Mouse (Mus musculus) midbrain, embryonic 13.5 days (tissue): ENCODE results near the gene Ano6. TPM values are rescaled to one million over a fixed set of nuclear protein-coding genes. Genes with fewer than 3 reads are reported as not detected.

Source experiments
- ATAC-seq: fragments of 200-750 bp; cut with Nextera tagmentation; 2 replicates; pipeline ENCODE4 v1.8.0; 2017; ENCODE audit warnings: mild to moderate bottlenecking, moderate TSS enrichment, moderate library complexity
- H3K27ac ChIP-seq: fragments of 300-500 bp; sonication (generic); 2 replicates; pipeline ENCODE4 v1.5.1; 2015; ENCODE audit warnings: inconsistent platforms, mild to moderate bottlenecking, moderate library complexity
- H3K27me3 ChIP-seq: fragments of 300-500 bp; sonication (generic); 2 replicates; pipeline ENCODE4 v1.6.1; 2015; ENCODE audit warnings: mild to moderate bottlenecking, inconsistent platforms
- H3K36me3 ChIP-seq: fragments of 300-500 bp; sonication (generic); 2 replicates; pipeline ENCODE4 v1.6.1; 2015; ENCODE audit warnings: mild to moderate bottlenecking, inconsistent platforms
- H3K4me1 ChIP-seq: fragments of 300-500 bp; sonication (generic); replicated peaks from 2 replicates; pipeline ENCODE4 v1.6.1; 2015; ENCODE audit warnings: inconsistent platforms
- H3K4me2 ChIP-seq: fragments of 300-500 bp; sonication (generic); replicated peaks from 2 replicates; pipeline ENCODE4 v1.6.1; 2015; ENCODE audit warnings: moderate library complexity, mild to moderate bottlenecking, inconsistent platforms
- H3K4me3 ChIP-seq: fragments of 300-500 bp; sonication (generic); replicated peaks from 2 replicates; pipeline ENCODE4 v1.5.1; 2015; ENCODE audit warnings: mild to moderate bottlenecking, inconsistent platforms
- H3K9ac ChIP-seq: fragments of 300-500 bp; sonication (generic); replicated peaks from 2 replicates; pipeline ENCODE4 v1.6.1; 2015; ENCODE audit warnings: mild to moderate bottlenecking, inconsistent platforms
- H3K9me3 ChIP-seq: fragments of 300-500 bp; sonication (generic); 2 replicates; pipeline ENCODE4 v1.6.1; 2016; ENCODE audit warnings: mild to moderate bottlenecking, inconsistent platforms
- WGBS: fragments of 180-500 bp; shearing (Covaris S2); methylation state at CpG from one replicate; pipeline ENCODE4 v1.1.7; 2015; 5-methylcytosine and 5-hydroxymethylcytosine counted together
- polyA plus RNA-seq: library from polyadenylated mRNA; unstranded; fragments of >200 nt; fragmentation: Nextera tagmentation; extraction: Ambion mirVana; gene quantifications from 2 replicates; pipeline ENCODE4 v1.2.1, GENCODE M21; 2015

The Ano6 gene
- polyA plus RNA-seq, 1 experiment from 2014 or later = 26.8 TPM

GRCm38 (mm10) chr15:95838171-95839020, 47.8 kb downstream of the Ano6 start:
- Histone ChIP-seq H3K27me3 (no peaks in the 10 kb centered on the region), H3K27ac (no peak overlapping the region), H3K9ac (no peak overlapping the region), H3K4me3 (no peak overlapping the region), H3K4me1 (0 out of 2 replicates have a peak, but pooled peaks cover 5% of the 10 kb centered on the region), H3K9me3 (no peaks in the 10 kb centered on the region), H3K4me2 (no peak overlapping the region), H3K36me3 (no peaks in the 10 kb centered on the region)
- 75% methylated on average over 11 of the region's 11 CpGs for WGBS
- no peak for ATAC-seq

- no peak overlapping the region for H3K4me3 ChIP-seq
- H3K4me1 ChIP-seq = 0 out of 2 replicates have a peak, but pooled peaks cover 5% of the 10 kb centered on the region
- H3K27me3 ChIP-seq = no peaks in the 10 kb centered on the region
- WGBS = 76% methylated on average over 3 of the region's 3 CpGs
- no peak overlapping the region for H3K4me2 ChIP-seq
- no peak overlapping the region for H3K9ac ChIP-seq
- no peaks in the 10 kb centered on the region for H3K9me3 ChIP-seq
- H3K27ac ChIP-seq = no peak overlapping the region
- H3K36me3 ChIP-seq = no peaks in the 10 kb centered on the region
- ATAC-seq = no peak
These were observed 49.1 kb downstream of the Ano6 start for GRCm38 (mm10) chr15:95839789-95840188.

GRCm38 (mm10) chr15:95843183-95843949, 52.7 kb downstream of the Ano6 start:
- no peak for ATAC-seq
- Histone ChIP-seq H3K9ac (no peak overlapping the region), H3K4me3 (no peak overlapping the region), H3K27ac (no peak overlapping the region), H3K9me3 (no peaks in the 10 kb centered on the region), H3K36me3 (no peaks in the 10 kb centered on the region), H3K27me3 (no peaks in the 10 kb centered on the region), H3K4me1 (no peaks in the 10 kb centered on the region), H3K4me2 (no peak overlapping the region)
- 91% methylated on average over 18 of the region's 18 CpGs for WGBS

- Histone ChIP-seq H3K4me2 (no peak overlapping the region), H3K27me3 (no peaks in the 10 kb centered on the region), H3K9me3 (no peaks in the 10 kb centered on the region), H3K36me3 (no peaks in the 10 kb centered on the region), H3K4me3 (no peak overlapping the region), H3K9ac (no peak overlapping the region), H3K4me1 (no peaks in the 10 kb centered on the region), H3K27ac (no peak overlapping the region)
- no peak for ATAC-seq
- 49% methylated on average over 2 of the region's 2 CpGs for WGBS
These were observed 53.8 kb downstream of the Ano6 start for GRCm38 (mm10) chr15:95844412-95844811.

- Histone ChIP-seq H3K36me3 (no peaks in the 10 kb centered on the region), H3K27me3 (no peaks in the 10 kb centered on the region), H3K4me3 (no peak overlapping the region), H3K4me1 (0 out of 2 replicates have a peak, but pooled peaks cover 4% of the 10 kb centered on the region), H3K9ac (no peak overlapping the region), H3K9me3 (no peaks in the 10 kb centered on the region), H3K4me2 (no peak overlapping the region), H3K27ac (no peak overlapping the region)
- WGBS = 87% methylated on average over 5 of the region's 5 CpGs
- no peak for ATAC-seq
These were observed 55.5 kb downstream of the Ano6 start for GRCm38 (mm10) chr15:95846102-95846501.

GRCm38 (mm10) chr15:95848493-95849064, 57.9 kb downstream of the Ano6 start:
- Histone ChIP-seq H3K4me3 (no peak overlapping the region), H3K36me3 (no peaks in the 10 kb centered on the region), H3K9me3 (no peaks in the 10 kb centered on the region), H3K4me2 (no peak overlapping the region), H3K27ac (no peak overlapping the region), H3K27me3 (no peaks in the 10 kb centered on the region), H3K4me1 (0 out of 2 replicates have a peak, but pooled peaks cover 4% of the 10 kb centered on the region), H3K9ac (no peak overlapping the region)
- WGBS = 72% methylated on average over 6 of the region's 6 CpGs
- no peak for ATAC-seq

- H3K27me3 ChIP-seq = no peaks in the 10 kb centered on the region
- H3K9ac ChIP-seq = no peak overlapping the region
- H3K36me3 ChIP-seq = no peaks in the 10 kb centered on the region
- no peak for ATAC-seq
- no peak overlapping the region for H3K4me2 ChIP-seq
- H3K4me1 ChIP-seq = 0 out of 2 replicates have a peak, but pooled peaks cover 4% of the 10 kb centered on the region
- H3K27ac ChIP-seq = no peak overlapping the region
- H3K4me3 ChIP-seq = no peak overlapping the region
- 74% methylated on average over 18 of the region's 18 CpGs for WGBS
- H3K9me3 ChIP-seq = no peaks in the 10 kb centered on the region
These were observed 59.1 kb downstream of the Ano6 start for GRCm38 (mm10) chr15:95849513-95850411.

GRCm38 (mm10) chr15:95850546-95850945, 59.9 kb downstream of the Ano6 start:
- H3K4me1 ChIP-seq = 0 out of 2 replicates have a peak, but pooled peaks cover 4% of the 10 kb centered on the region
- no peak for ATAC-seq
- no peak overlapping the region for H3K27ac ChIP-seq
- no peak overlapping the region for H3K4me2 ChIP-seq
- no peaks in the 10 kb centered on the region for H3K36me3 ChIP-seq
- WGBS = 92% methylated on average over 5 of the region's 5 CpGs
- no peaks in the 10 kb centered on the region for H3K27me3 ChIP-seq
- no peak overlapping the region for H3K9ac ChIP-seq
- no peak overlapping the region for H3K4me3 ChIP-seq
- no peaks in the 10 kb centered on the region for H3K9me3 ChIP-seq

GRCm38 (mm10) chr15:95855051-95855844, 64.6 kb downstream of the Ano6 start:
- Histone ChIP-seq H3K9me3 (no peaks in the 10 kb centered on the region), H3K9ac (no peak overlapping the region), H3K4me1 (0 out of 2 replicates have a peak, but pooled peaks cover 3% of the 10 kb centered on the region), H3K27me3 (no peaks in the 10 kb centered on the region), H3K36me3 (no peaks in the 10 kb centered on the region), H3K4me2 (no peak overlapping the region), H3K4me3 (no peak overlapping the region), H3K27ac (no peak overlapping the region)
- WGBS = 96% methylated on average over 13 of the region's 13 CpGs
- ATAC-seq = no peak

- Histone ChIP-seq H3K27me3 (no peaks in the 10 kb centered on the region), H3K9me3 (no peaks in the 10 kb centered on the region), H3K4me1 (0 out of 2 replicates have a peak, but pooled peaks cover 3% of the 10 kb centered on the region), H3K4me3 (no peak overlapping the region), H3K4me2 (no peak overlapping the region), H3K36me3 (no peaks in the 10 kb centered on the region), H3K27ac (no peak overlapping the region), H3K9ac (no peak overlapping the region)
- 85% methylated on average over 7 of the region's 7 CpGs for WGBS
- no peak for ATAC-seq
These were observed 65.3 kb downstream of the Ano6 start for GRCm38 (mm10) chr15:95855953-95856352.
